Mouse (Mus musculus) hindbrain, embryonic 10.5 days (tissue): Measurements from ENCODE around the gene Prnp. TPM values are rescaled to one million over a fixed set of nuclear protein-coding genes. Genes with fewer than 3 reads are reported as not detected.

Source experiments
- polyA plus RNA-seq: library from polyadenylated mRNA; unstranded; fragments of >200 nt; fragmentation: Nextera tagmentation; extraction: Ambion mirVana; gene quantifications from 2 replicates; pipeline ENCODE4 v1.2.1, GENCODE M21; 2016

The Prnp gene
- polyA plus RNA-seq, 1 experiment from 2014 or later = 43.7 TPM

Other genes with a start within 250 kb of the Prnp start
- gene Erv3, start 50.2 kb upstream of the Prnp start, polyA plus RNA-seq = 0.05 TPM in 1 of 2 replicates, not detected in the other
- not detected in 2 replicates for gene Prn, start within 50 bp of the Prnp start, polyA plus RNA-seq
- gene Prnd, start 40.9 kb downstream of the Prnp start, polyA plus RNA-seq = 4.1 and 5.5 TPM in 2 replicates
- gene Rassf2, start 120.3 kb downstream of the Prnp start, polyA plus RNA-seq = 28.6 and 33.5 TPM in 2 replicates
- 10.3 and 11.8 TPM in 2 replicates for gene Slc23a2, start 235.2 kb downstream of the Prnp start, polyA plus RNA-seq